Mouse (Mus musculus) layer of hippocampus, postnatal 10 days (tissue): Measurements from ENCODE around the gene Pcf11. TPM values are rescaled to one million over a fixed set of nuclear protein-coding genes. Genes with fewer than 3 reads are reported as not detected.

Experiments used
- DNase-seq, 2 experiments: peaks; one replicate each; pipeline ENCODE4 v3.0.0; 2021; ENCODE audit warnings: low spot score in 2 of 2
- total RNA-seq, 2 experiments: library from RNA; stranded (reverse); gene quantifications; 2 replicates each; pipeline ENCODE4 v1.2.3; 2021

Pcf11 gene
- total RNA-seq, 2 experiments from 2014 or later: 41.8 to 45.5 TPM

- no peak for DNase-seq
Observed at GRCm38 (mm10) chr7:92638050-92638449, 31.7 kb downstream of the Pcf11 start.

GRCm38 (mm10) chr7:92637021-92637625 lies 32.6 kb downstream of the Pcf11 start, which contains the start of gene Ankrd42:
Ankrd42 (minus strand) TSS chr7:92637142.
- DNase-seq: peak; percentile 89 to 91

DNA sequence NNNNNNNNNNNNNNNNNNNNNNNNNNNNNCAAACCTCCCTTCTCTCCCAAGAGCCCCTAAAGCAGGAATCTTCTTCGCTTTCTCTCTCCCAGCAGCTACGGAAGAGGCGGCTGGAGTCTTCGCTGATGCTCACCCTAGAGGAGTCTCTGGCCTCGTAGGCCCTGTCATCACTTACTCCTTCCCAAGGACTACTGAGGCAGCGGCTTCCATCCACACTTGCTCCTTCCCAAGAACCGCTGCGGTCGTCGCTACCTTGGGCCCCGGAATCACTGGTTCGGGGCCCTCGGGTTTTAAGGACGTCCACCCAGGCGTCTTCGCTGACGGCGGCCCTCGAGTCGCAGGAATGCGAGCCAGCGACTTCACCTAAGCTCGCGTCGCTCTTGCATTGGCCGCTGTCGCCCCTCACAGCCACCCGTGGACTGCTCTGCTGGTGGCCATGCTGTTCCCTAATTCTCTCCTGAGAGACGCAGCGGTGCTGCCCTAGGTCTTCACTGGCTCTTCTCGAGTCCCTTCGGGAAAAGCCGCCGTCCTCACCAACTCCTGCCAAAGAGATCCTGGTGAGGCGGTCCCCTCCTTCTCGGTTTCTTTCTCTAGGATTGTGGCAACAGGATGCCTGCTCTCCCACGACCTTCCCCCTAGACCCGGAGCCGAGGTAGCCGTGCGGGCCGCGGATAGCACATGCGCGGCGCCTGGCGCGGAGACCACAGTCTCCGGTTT lies 33.3 kb downstream of the Pcf11 start:
- DNase-seq: no peak

DNA sequence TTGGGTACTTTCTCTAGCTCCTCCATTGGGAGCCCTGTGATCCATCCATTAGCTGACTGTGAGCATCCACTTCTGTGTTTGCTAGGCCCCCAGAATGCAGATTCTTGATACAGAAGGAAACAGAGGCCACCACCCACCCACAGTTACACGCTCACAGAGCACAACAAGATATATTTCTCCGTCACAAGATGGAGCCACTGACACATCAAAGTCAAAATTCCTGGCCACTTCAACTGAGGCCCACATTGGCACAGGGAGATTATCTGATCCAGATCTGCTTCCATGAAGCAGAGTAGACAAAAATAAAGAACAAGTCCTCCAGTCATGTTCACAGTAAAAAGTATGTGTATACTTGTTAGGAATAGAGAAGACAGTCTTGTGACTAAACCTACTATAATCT lies 39.6 kb downstream of the Pcf11 start:
- DNase-seq: peak in 1 of 2 experiments; percentile 39

- no peak for DNase-seq
Observed at GRCm38 (mm10) chr7:92624488-92624887, 45.2 kb downstream of the Pcf11 start.

DNA sequence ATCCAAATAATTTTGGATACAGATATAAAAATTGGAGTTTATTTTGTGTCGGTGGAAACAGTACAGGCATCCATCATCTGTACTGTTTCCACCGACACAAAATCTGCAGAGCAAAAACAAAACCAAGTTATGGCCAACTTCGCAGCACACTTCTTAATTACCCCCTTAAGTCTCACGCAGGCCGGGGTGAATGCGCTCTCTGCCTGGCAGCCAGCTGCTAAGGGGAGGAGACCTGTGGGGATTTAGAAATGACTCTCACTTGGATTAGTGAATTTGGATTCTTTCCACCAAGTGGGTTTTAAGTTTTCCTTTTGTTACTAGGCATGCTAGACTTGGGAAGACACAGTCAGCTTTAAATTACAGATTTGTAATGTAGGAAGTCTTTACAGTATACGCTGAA lies 58.9 kb downstream of the Pcf11 start:
- no peak for DNase-seq

DNA sequence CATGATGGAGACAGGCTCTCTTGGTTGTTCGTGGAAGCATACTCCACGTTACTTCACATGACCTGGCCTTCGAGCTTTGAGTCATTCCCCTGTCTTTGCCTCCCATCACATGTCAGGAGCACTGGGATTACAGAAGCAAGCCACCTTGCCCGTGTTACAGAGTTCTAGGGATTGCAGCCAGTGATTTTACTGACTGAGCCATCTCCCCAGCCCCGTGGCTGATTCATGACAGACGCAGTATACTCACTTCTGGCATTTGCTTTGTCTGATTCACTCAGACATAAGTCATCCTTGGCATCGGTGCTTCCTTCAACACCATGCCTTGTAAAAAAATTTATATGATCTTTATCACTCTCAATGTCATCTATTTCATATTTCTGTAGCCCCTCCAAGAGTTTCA lies 64.8 kb downstream of the Pcf11 start:
- no peak for DNase-seq

Other genes with a start within 250 kb of the Pcf11 start
- gene Ccdc90b, start 108.8 kb downstream of the Pcf11 start, total RNA-seq: 10 to 100 TPM; 15.7 to 16.2 TPM
- gene Ankrd42, start 32.8 kb downstream of the Pcf11 start, total RNA-seq: 10 to 100 TPM; 26.4 to 26.6 TPM
- 10 to 100 TPM; 43.7 to 44.0 TPM for gene Rab30, start 71.7 kb upstream of the Pcf11 start, total RNA-seq
- gene Ddias, start 204.3 kb upstream of the Pcf11 start, total RNA-seq: 1 to 10 TPM; 1.8 to 2.0 TPM
- gene Prcp, start 204.5 kb upstream of the Pcf11 start, total RNA-seq: 10 to 100 TPM; 15.3 TPM